Mouse (Mus musculus) 416B (cell line): ENCODE measurements around the gene Chpt1.
"Not testable (repeated sequence)": the region's sequence is repeated elsewhere in the genome, so short reads cannot be mapped to it uniquely, and the experiment has no call there.

Source experiments
- DNase-seq: peaks from one replicate; pipeline ENCODE4 v3.0.0; 2011; ENCODE audit warnings: low read depth

Gene Chpt1

GRCm38 (mm10) chr10:88503421-88504314, at the start of gene Chpt1:
Gene Chpt1 (minus strand): TSS chr10:88504073.
- DNase-seq: no peak

GRCm38 (mm10) chr10:88552738-88553137, 48.9 kb upstream of the Chpt1 start:
- peak; percentile 19 for DNase-seq

GRCm38 (mm10) chr10:88550225-88550624, 46.4 kb upstream of the Chpt1 start:
- DNase-seq: peak; percentile 15

GRCm38 (mm10) chr10:88547635-88548034, 43.8 kb upstream of the Chpt1 start:
- no peak for DNase-seq

- DNase-seq: no peak
Measured at GRCm38 (mm10) chr10:88530631-88531030, 26.8 kb upstream of the Chpt1 start.

- no peak for DNase-seq
Measured at GRCm38 (mm10) chr10:88524016-88524415, 20.1 kb upstream of the Chpt1 start.

GRCm38 (mm10) chr10:88523212-88523611, 19.3 kb upstream of the Chpt1 start:
- no peak for DNase-seq

GRCm38 (mm10) chr10:88522795-88523194, 18.9 kb upstream of the Chpt1 start:
- no peak for DNase-seq

GRCm38 (mm10) chr10:88515049-88515448, 11.2 kb upstream of the Chpt1 start:
- DNase-seq: not testable (repeated sequence)

GRCm38 (mm10) chr10:88514495-88514894, 10.6 kb upstream of the Chpt1 start:
- DNase-seq: peak; percentile 66

GRCm38 (mm10) chr10:88513574-88514135, 9.8 kb upstream of the Chpt1 start:
- peak; percentile 15 for DNase-seq

GRCm38 (mm10) chr10:88511355-88511754, 7.5 kb upstream of the Chpt1 start:
- no peak for DNase-seq

- DNase-seq: no peak
Measured at GRCm38 (mm10) chr10:88510503-88511271, 6.8 kb upstream of the Chpt1 start.

- peak; percentile 21 for DNase-seq
Measured at GRCm38 (mm10) chr10:88507691-88508143, 3.8 kb upstream of the Chpt1 start.

GRCm38 (mm10) chr10:88505256-88505655, 1.4 kb upstream of the Chpt1 start:
- DNase-seq: no peak

- no peak for DNase-seq
Measured at GRCm38 (mm10) chr10:88504481-88504880, 608 bp upstream of the Chpt1 start.

- DNase-seq: no peak
Measured at GRCm38 (mm10) chr10:88502919-88503318, 954 bp downstream of the Chpt1 start.

GRCm38 (mm10) chr10:88501886-88502765, 1.7 kb downstream of the Chpt1 start:
- no peak for DNase-seq

GRCm38 (mm10) chr10:88501370-88501769, 2.5 kb downstream of the Chpt1 start:
- DNase-seq: no peak

- no peak for DNase-seq
Measured at GRCm38 (mm10) chr10:88499993-88500392, 3.9 kb downstream of the Chpt1 start.

GRCm38 (mm10) chr10:88496864-88497564, 6.9 kb downstream of the Chpt1 start:
- DNase-seq: no peak
